Mouse (Mus musculus): Measurements from ENCODE around the gene Foxe1. TPM values are rescaled to one million over a fixed set of nuclear protein-coding genes. Genes with fewer than 3 reads are reported as not detected.

Gene Foxe1
- polyA plus RNA-seq, 1 experiment from 2014 or later = not detected

- Histone ChIP-seq H3K9me3 (ENCODE audit: control insufficient read depth) (no peaks in the 10 kb centered on the region), H3K36me3 (ENCODE audit: control insufficient read depth, insufficient read depth) (no peaks in the 10 kb centered on the region), H3K4me2 (replicated peaks; ENCODE audit: low read depth) (no peak overlapping the region), H3K9ac (ENCODE audit: low read depth, low read length) (no peak overlapping the region), H3K4me3 (ENCODE audit: low read depth, low read length) (peak overlapping the region; percentile 45; the same call in 1 of the 2 replicates), H3K27ac (ENCODE audit: low read depth, low read length) (no peak overlapping the region), H3K4me1 (replicated peaks; ENCODE audit: control insufficient read depth, insufficient read depth, low read length) (no peaks in the 10 kb centered on the region), H3K27me3 (replicated peaks; ENCODE audit: control insufficient read depth, insufficient read depth, low read length) (peaks cover 99% of the 10 kb centered on the region)
- no peak for ATAC-seq
- no peak for TF ChIP-seq CTCF (IDR thresholded peaks at IDR 0.05; ENCODE audit: low read depth)
- WGBS = 27% methylated on average over 3 of the region's 3 CpGs
Measured at GRCm38 (mm10) chr4:46345773-46346100, 2.3 kb downstream of the Foxe1 start.

GRCm38 (mm10) chr4:46346221-46346620, 2.8 kb downstream of the Foxe1 start:
- Histone ChIP-seq H3K27ac (ENCODE audit: low read depth, low read length) (no peak overlapping the region), H3K4me2 (replicated peaks; ENCODE audit: low read depth) (no peak overlapping the region), H3K9me3 (ENCODE audit: control insufficient read depth) (no peaks in the 10 kb centered on the region), H3K36me3 (ENCODE audit: control insufficient read depth, insufficient read depth) (no peaks in the 10 kb centered on the region), H3K4me1 (replicated peaks; ENCODE audit: control insufficient read depth, insufficient read depth, low read length) (no peaks in the 10 kb centered on the region), H3K4me3 (ENCODE audit: low read depth, low read length) (no peak overlapping the region), H3K27me3 (replicated peaks; ENCODE audit: control insufficient read depth, insufficient read depth, low read length) (peaks cover 99% of the 10 kb centered on the region), H3K9ac (ENCODE audit: low read depth, low read length) (no peak overlapping the region)
- no peak for TF ChIP-seq CTCF (IDR thresholded peaks at IDR 0.05; ENCODE audit: low read depth)
- no peak for ATAC-seq
- 29% methylated on average over 6 of the region's 6 CpGs for WGBS

GRCm38 (mm10) chr4:46347141-46347540, 3.7 kb downstream of the Foxe1 start:
- Histone ChIP-seq H3K4me1 (replicated peaks; ENCODE audit: control insufficient read depth, insufficient read depth, low read length) (no peaks in the 10 kb centered on the region), H3K9ac (ENCODE audit: low read depth, low read length) (no peak overlapping the region), H3K9me3 (ENCODE audit: control insufficient read depth) (no peaks in the 10 kb centered on the region), H3K4me2 (replicated peaks; ENCODE audit: low read depth) (no peak overlapping the region), H3K36me3 (ENCODE audit: control insufficient read depth, insufficient read depth) (no peaks in the 10 kb centered on the region), H3K27me3 (replicated peaks; ENCODE audit: control insufficient read depth, insufficient read depth, low read length) (peaks cover 96% of the 10 kb centered on the region), H3K27ac (ENCODE audit: low read depth, low read length) (no peak overlapping the region), H3K4me3 (ENCODE audit: low read depth, low read length) (no peak overlapping the region)
- 11% methylated on average over 4 of the region's 4 CpGs for WGBS
- TF ChIP-seq CTCF (IDR thresholded peaks at IDR 0.05; ENCODE audit: low read depth) = no peak
- no peak for ATAC-seq

- no peak for TF ChIP-seq CTCF (IDR thresholded peaks at IDR 0.05; ENCODE audit: low read depth)
- peaks cover 93% of the 10 kb centered on the region for H3K27me3 ChIP-seq (replicated peaks; ENCODE audit: control insufficient read depth, insufficient read depth, low read length)
- WGBS = 4% methylated on average over 41 of the region's 41 CpGs
Measured at GRCm38 (mm10) chr4:46347580-46348515, 4.4 kb downstream of the Foxe1 start.

GRCm38 (mm10) chr4:46348897-46349296, 5.5 kb downstream of the Foxe1 start:
- no peak for TF ChIP-seq CTCF (IDR thresholded peaks at IDR 0.05; ENCODE audit: low read depth)
- no peak overlapping the region for H3K9ac ChIP-seq (ENCODE audit: low read depth, low read length)
- H3K27ac ChIP-seq (ENCODE audit: low read depth, low read length) = no peak overlapping the region
- H3K4me3 ChIP-seq (ENCODE audit: low read depth, low read length) = no peak overlapping the region
- no peaks in the 10 kb centered on the region for H3K9me3 ChIP-seq (ENCODE audit: control insufficient read depth)
- no peak for ATAC-seq
- no peak overlapping the region for H3K4me2 ChIP-seq (replicated peaks; ENCODE audit: low read depth)
- H3K27me3 ChIP-seq (replicated peaks; ENCODE audit: control insufficient read depth, insufficient read depth, low read length) = peaks cover 89% of the 10 kb centered on the region
- 39% methylated on average over 9 of the region's 9 CpGs for WGBS
- no peaks in the 10 kb centered on the region for H3K36me3 ChIP-seq (ENCODE audit: control insufficient read depth, insufficient read depth)
- no peaks in the 10 kb centered on the region for H3K4me1 ChIP-seq (replicated peaks; ENCODE audit: control insufficient read depth, insufficient read depth, low read length)

More at GRCm38 (mm10) chr4:46347580-46348515, 4.4 kb downstream of the Foxe1 start:
- H3K4me2 ChIP-seq (replicated peaks; ENCODE audit: low read depth) = no peak overlapping the region
- no peak overlapping the region for H3K4me3 ChIP-seq (ENCODE audit: low read depth, low read length)
- H3K36me3 ChIP-seq (ENCODE audit: control insufficient read depth, insufficient read depth) = no peaks in the 10 kb centered on the region
- H3K9ac ChIP-seq (ENCODE audit: low read depth, low read length) = no peak overlapping the region
- ATAC-seq = no peak
- H3K9me3 ChIP-seq (ENCODE audit: control insufficient read depth) = no peaks in the 10 kb centered on the region
- H3K4me1 ChIP-seq (replicated peaks; ENCODE audit: control insufficient read depth, insufficient read depth, low read length) = no peaks in the 10 kb centered on the region
- no peak overlapping the region for H3K27ac ChIP-seq (ENCODE audit: low read depth, low read length)

- no peaks in the 10 kb centered on the region for H3K9me3 ChIP-seq (ENCODE audit: control insufficient read depth)
- no peaks in the 10 kb centered on the region for H3K36me3 ChIP-seq (ENCODE audit: control insufficient read depth, insufficient read depth)
- no peak for TF ChIP-seq CTCF (IDR thresholded peaks at IDR 0.05; ENCODE audit: low read depth)
- H3K4me3 ChIP-seq (ENCODE audit: low read depth, low read length) = no peak overlapping the region
- WGBS = 61% methylated on average over 5 of the region's 5 CpGs
- no peaks in the 10 kb centered on the region for H3K4me1 ChIP-seq (replicated peaks; ENCODE audit: control insufficient read depth, insufficient read depth, low read length)
- no peak overlapping the region for H3K27ac ChIP-seq (ENCODE audit: low read depth, low read length)
- no peak for ATAC-seq
- peaks cover 86% of the 10 kb centered on the region for H3K27me3 ChIP-seq (replicated peaks; ENCODE audit: control insufficient read depth, insufficient read depth, low read length)
- no peak overlapping the region for H3K4me2 ChIP-seq (replicated peaks; ENCODE audit: low read depth)
- H3K9ac ChIP-seq (ENCODE audit: low read depth, low read length) = no peak overlapping the region
Measured at GRCm38 (mm10) chr4:46349530-46349929, 6.1 kb downstream of the Foxe1 start.

All from intestine, postnatal 0 days (tissue).